Mouse (Mus musculus): ENCODE results near the gene Tlx2. TPM values are rescaled to one million over a fixed set of nuclear protein-coding genes. Genes with fewer than 3 reads are reported as not detected.

Tlx2 gene
- polyA plus RNA-seq, 1 experiment from 2014 or later, result not detected

- no peak overlapping the region for H3K4me2 ChIP-seq (ENCODE audit: low read depth, low read length)
- DNase-seq, result no peak
- no peak overlapping the region for H3K9ac ChIP-seq (replicated peaks)
- peaks cover 14% of the 10 kb centered on the region for H3K36me3 ChIP-seq (replicated peaks; ENCODE audit: insufficient read depth, low read length)
- WGBS (ENCODE audit: insufficient replicate concordance), result 75% methylated on average over 8 of the region's 8 CpGs
- H3K9me3 ChIP-seq (ENCODE audit: low read length), result no peaks in the 10 kb centered on the region
- H3K4me1 ChIP-seq (ENCODE audit: insufficient read depth), result peaks cover 33% of the 10 kb centered on the region
- TF ChIP-seq CTCF (IDR thresholded peaks at IDR 0.05; ENCODE audit: low read depth) (no peak), EP300 (IDR thresholded peaks at IDR 0.05; ENCODE audit: low read depth) (no peak)
- no peak overlapping the region for H3K4me3 ChIP-seq (ENCODE audit: low read depth, low read length)
- peaks cover 13% of the 10 kb centered on the region; the same call in 1 of the 2 replicates for H3K27me3 ChIP-seq (ENCODE audit: insufficient read depth, low read length)
- H3K27ac ChIP-seq (ENCODE audit: low read depth), result no peak overlapping the region
- no peak for ATAC-seq
Measured at GRCm38 (mm10) chr6:83027293-83027692, 42.8 kb downstream of the Tlx2 start.

- H3K4me1 ChIP-seq (ENCODE audit: insufficient read depth), result peaks cover 45% of the 10 kb centered on the region
- H3K9me3 ChIP-seq (ENCODE audit: low read length), result no peaks in the 10 kb centered on the region
- no peaks in the 10 kb centered on the region for H3K36me3 ChIP-seq (replicated peaks; ENCODE audit: insufficient read depth, low read length)
- DNase-seq (no peak), ATAC-seq (no peak)
- no peak overlapping the region for H3K4me2 ChIP-seq (ENCODE audit: low read depth, low read length)
- H3K27me3 ChIP-seq (ENCODE audit: insufficient read depth, low read length), result 0 out of 2 replicates have a peak, but pooled peaks cover 3% of the 10 kb centered on the region
- no peak overlapping the region for H3K27ac ChIP-seq (ENCODE audit: low read depth)
- 83% methylated on average over 4 of the region's 4 CpGs for WGBS (ENCODE audit: insufficient replicate concordance)
- no peak overlapping the region for H3K4me3 ChIP-seq (ENCODE audit: low read depth, low read length)
- H3K9ac ChIP-seq (replicated peaks), result no peak overlapping the region
- TF ChIP-seq EP300 (IDR thresholded peaks at IDR 0.05; ENCODE audit: low read depth) (no peak), CTCF (IDR thresholded peaks at IDR 0.05; ENCODE audit: low read depth) (no peak)
Measured at GRCm38 (mm10) chr6:83025221-83025620, 44.9 kb downstream of the Tlx2 start.

GRCm38 (mm10) chr6:83024421-83024820 lies 45.7 kb downstream of the Tlx2 start:
- no peaks in the 10 kb centered on the region for H3K36me3 ChIP-seq (replicated peaks; ENCODE audit: insufficient read depth, low read length)
- peaks cover 53% of the 10 kb centered on the region for H3K4me1 ChIP-seq (ENCODE audit: insufficient read depth)
- TF ChIP-seq CTCF (IDR thresholded peaks at IDR 0.05; ENCODE audit: low read depth) (no peak), EP300 (IDR thresholded peaks at IDR 0.05; ENCODE audit: low read depth) (no peak)
- 55% methylated on average over 4 of the region's 4 CpGs for WGBS (ENCODE audit: insufficient replicate concordance)
- H3K9ac ChIP-seq (replicated peaks), result no peak overlapping the region
- DNase-seq (no peak), ATAC-seq (no peak)
- no peaks in the 10 kb centered on the region for H3K9me3 ChIP-seq (ENCODE audit: low read length)
- no peak overlapping the region for H3K4me2 ChIP-seq (ENCODE audit: low read depth, low read length)
- no peak overlapping the region for H3K4me3 ChIP-seq (ENCODE audit: low read depth, low read length)
- peak overlapping the region; percentile 4; the same call in 1 of the 2 replicates for H3K27ac ChIP-seq (ENCODE audit: low read depth)
- 0 out of 2 replicates have a peak, but pooled peaks cover 3% of the 10 kb centered on the region for H3K27me3 ChIP-seq (ENCODE audit: insufficient read depth, low read length)

- Histone ChIP-seq H3K36me3 (replicated peaks; ENCODE audit: insufficient read depth, low read length) (no peaks in the 10 kb centered on the region), H3K9ac (replicated peaks) (no peak overlapping the region), H3K9me3 (ENCODE audit: low read length) (no peaks in the 10 kb centered on the region), H3K27ac (ENCODE audit: low read depth) (no peak overlapping the region), H3K4me3 (ENCODE audit: low read depth, low read length) (no peak overlapping the region), H3K4me1 (ENCODE audit: insufficient read depth) (peaks cover 55% of the 10 kb centered on the region), H3K4me2 (ENCODE audit: low read depth, low read length) (no peak overlapping the region), H3K27me3 (ENCODE audit: insufficient read depth, low read length) (0 out of 2 replicates have a peak, but pooled peaks cover 3% of the 10 kb centered on the region)
- DNase-seq (no peak), ATAC-seq (no peak)
- no peak for TF ChIP-seq EP300 (IDR thresholded peaks at IDR 0.05; ENCODE audit: low read depth)
- no peak for TF ChIP-seq CTCF (IDR thresholded peaks at IDR 0.05; ENCODE audit: low read depth)
- WGBS (ENCODE audit: insufficient replicate concordance), result 84% methylated on average over 2 of the region's 2 CpGs
Measured at GRCm38 (mm10) chr6:83023786-83024185, 46.3 kb downstream of the Tlx2 start.

- H3K27ac ChIP-seq (ENCODE audit: low read depth), result no peak overlapping the region
- H3K9ac ChIP-seq (replicated peaks), result no peak overlapping the region
- no peak overlapping the region for H3K4me3 ChIP-seq (ENCODE audit: low read depth, low read length)
- H3K9me3 ChIP-seq (ENCODE audit: low read length), result no peaks in the 10 kb centered on the region
- DNase-seq, result no peak
- ATAC-seq, result 0 out of 2 replicates have a peak, but pooled peaks have one; percentile 44
- H3K4me1 ChIP-seq (ENCODE audit: insufficient read depth), result peaks cover 55% of the 10 kb centered on the region
- no peaks in the 10 kb centered on the region for H3K27me3 ChIP-seq (ENCODE audit: insufficient read depth, low read length)
- WGBS (ENCODE audit: insufficient replicate concordance), result 74% methylated on average over 9 of the region's 9 CpGs
- no peak overlapping the region for H3K4me2 ChIP-seq (ENCODE audit: low read depth, low read length)
- no peaks in the 10 kb centered on the region for H3K36me3 ChIP-seq (replicated peaks; ENCODE audit: insufficient read depth, low read length)
- TF ChIP-seq EP300 (IDR thresholded peaks at IDR 0.05; ENCODE audit: low read depth) (peak; percentile 34; the same call in 1 of the 2 replicates), CTCF (IDR thresholded peaks at IDR 0.05; ENCODE audit: low read depth) (no peak)
Measured at GRCm38 (mm10) chr6:83023008-83023407, 47.1 kb downstream of the Tlx2 start.

GRCm38 (mm10) chr6:83020836-83021593 lies 49.1 kb downstream of the Tlx2 start:
- DNase-seq (no peak), ATAC-seq (no peak)
- peak overlapping the region; percentile 59; the same call in 1 of the 2 replicates for H3K27ac ChIP-seq (ENCODE audit: low read depth)
- H3K4me3 ChIP-seq (ENCODE audit: low read depth, low read length), result no peak overlapping the region
- H3K9ac ChIP-seq (replicated peaks), result no peak overlapping the region
- peaks cover 58% of the 10 kb centered on the region for H3K4me1 ChIP-seq (ENCODE audit: insufficient read depth)
- H3K4me2 ChIP-seq (ENCODE audit: low read depth, low read length), result no peak overlapping the region
- TF ChIP-seq EP300 (IDR thresholded peaks at IDR 0.05; ENCODE audit: low read depth), result no peak
- no peak for TF ChIP-seq CTCF (IDR thresholded peaks at IDR 0.05; ENCODE audit: low read depth)
- no peaks in the 10 kb centered on the region for H3K27me3 ChIP-seq (ENCODE audit: insufficient read depth, low read length)
- no peaks in the 10 kb centered on the region for H3K36me3 ChIP-seq (replicated peaks; ENCODE audit: insufficient read depth, low read length)
- H3K9me3 ChIP-seq (ENCODE audit: low read length), result no peaks in the 10 kb centered on the region
- WGBS (ENCODE audit: insufficient replicate concordance), result 72% methylated on average over 4 of the region's 4 CpGs
